8 mouse cellular contexts compared by ENCODE assay signal in genomic region chr7:118712228-118713173, GRCm38 (mm10). TPM values are rescaled to one million over a fixed set of nuclear protein-coding genes. Genes with fewer than 3 reads are reported as not detected.
DNase-seq lines count a peak whose midpoint lies in the region; ATAC-seq and TF ChIP-seq lines count a peak whose summit lies in the region.

Gene Ccp110, plus strand, starts transcription at chr7:118712552.

- no peak for TF ChIP-seq CTCF in Patski (IDR thresholded peaks at IDR 0.05)

- H3K9me3 ChIP-seq in hindbrain, embryonic 15.5 days, result no peaks in the 10 kb centered on the region

- peak within 1 kb of the TSS; percentile 74 for H3K9ac ChIP-seq in hindbrain, embryonic 15.5 days

- DNase-seq in Patski (ENCODE audit: low read depth, low spot score), result peak; percentile 74
- DNase-seq in cerebellum, postnatal 14 days, result peak; percentile 92 to 95
- peak; percentile 79 to 88 for DNase-seq in frontal cortex, postnatal 25 days (ENCODE audit: low spot score in 2 of 2)
- DNase-seq in left cerebral cortex, adult 11 months (ENCODE audit: low spot score), result peak; percentile 94
- DNase-seq in lung, postnatal 4 days, result peak; percentile 94 to 96
- DNase-seq in retina, postnatal 7 days (ENCODE audit: low read depth, low spot score), result peak; percentile 94
- peak; percentile 67 for DNase-seq in urinary bladder, adult 2 months (ENCODE audit: low spot score)

- peaks cover 4% of the 10 kb centered on the region; the same call in 1 of the 2 replicates for H3K36me3 ChIP-seq in hindbrain, embryonic 15.5 days

- peaks cover 14% of the 10 kb centered on the region for H3K4me1 ChIP-seq in hindbrain, embryonic 15.5 days (replicated peaks)

- no peaks in the 10 kb centered on the region for H3K27me3 ChIP-seq in Patski
- no peaks in the 10 kb centered on the region for H3K27me3 ChIP-seq in hindbrain, embryonic 15.5 days

- WGBS in hindbrain, embryonic 15.5 days, result under 1% methylated on average over 48 of the region's 48 CpGs

- H3K4me2 ChIP-seq in hindbrain, embryonic 15.5 days, result peak within 1 kb of the TSS; percentile 65

- H3K4me3 ChIP-seq in hindbrain, embryonic 15.5 days, result peak within 1 kb of the TSS; percentile 84

- peak; percentile 98 for ATAC-seq in Patski
- ATAC-seq in hindbrain, embryonic 15.5 days (ENCODE audit: low FRiP score, low read depth), result peak; percentile 98

- CTCF ChIA-PET in Patski (lab: Charles Lee), result interaction anchor here (1.4 kb wide), 1 partner anchor 13 kb away, joined by 3 read pairs; no protein-coding TSS in a partner anchor

- peak within 1 kb of the TSS; percentile 84 for H3K27ac ChIP-seq in hindbrain, embryonic 15.5 days (replicated peaks)

- POLR2A ChIA-PET in Patski (lab: Charles Lee), result interaction anchor here (0.5 kb wide), 1 partner anchor 70 kb away, joined by 4 read pairs; no protein-coding TSS in a partner anchor

- in situ Hi-C loops in Patski (cut with MboI; ENCODE audit: low pct_unique_long_range_greater_than_20kb), result no loop called here

RNA-seq across cellular contexts. Expression of gene Ccp110, which starts in this region (rescaled TPM):
- 21.3 TPM for polyA plus RNA-seq in Patski (2021)
- 26.2 and 27.0 TPM in 2 replicates for polyA plus RNA-seq in hindbrain, embryonic 15.5 days (2015; fragmentation: Nextera tagmentation; extraction: Ambion mirVana)
- 9.1 and 11.7 TPM in 2 replicates for polyA plus RNA-seq in urinary bladder, adult 2 months (2012; rRNA removed)

Comparison
In these comparisons a context has a peak if more than half of its experiments do, and no peak if none do; other contexts are left out.
1. Peak in every context shown above with its lines: DNase-seq, ATAC-seq, H3K4me3 ChIP-seq and H3K27ac ChIP-seq.